Mouse (Mus musculus): Measurements from ENCODE around the gene Bloc1s3.

GRCm38 (mm10) chr7:19469404-19469803 lies 38.8 kb downstream of the Bloc1s3 start:
- no peak for TF ChIP-seq POLR2A (IDR thresholded peaks at IDR 0.05; ENCODE audit: control insufficient read depth, low read depth, low read length)
- no peak for TF ChIP-seq CTCF (IDR thresholded peaks at IDR 0.05; ENCODE audit: control insufficient read depth, insufficient read depth, insufficient replicate concordance, low read depth, low read length)

Data from testis, adult 2 months (tissue).